Mouse (Mus musculus) G1E (cell line): Measurements from ENCODE around the gene Ppp1r14b.

Experiments used
- CTCF ChIP-seq: IDR thresholded peaks from 2 replicates; pipeline ENCODE4 v1.5.1; 2012; ENCODE audit warnings: low read depth, low read length, inconsistent platforms, mixed read lengths
- GATA1 ChIP-seq: IDR thresholded peaks from 2 replicates; pipeline ENCODE4 v1.6.1; 2012; ENCODE audit warnings: borderline replicate concordance, low read length, inconsistent platforms, mixed read lengths
- GATA2 ChIP-seq: IDR thresholded peaks from 2 replicates; pipeline ENCODE4 v1.6.1; 2012; ENCODE audit warnings: low read depth, low read length, inconsistent platforms, borderline replicate concordance
- TAL1 ChIP-seq: conservative IDR thresholded peaks from 2 replicates; pipeline ENCODE4 v1.6.1; 2012; ENCODE audit warnings: low read depth, low read length, inconsistent platforms, mixed read lengths

- TF ChIP-seq CTCF (no peak), TAL1 (no peak; the same call in 1 of the 2 replicates), GATA1 (no peak), GATA2 (no peak)
Observed at GRCm38 (mm10) chr19:6995255-6995991, 20.7 kb downstream of the Ppp1r14b start.
